Mouse (Mus musculus): Measurements from ENCODE around the gene Nop14. TPM values are rescaled to one million over a fixed set of nuclear protein-coding genes. Genes with fewer than 3 reads are reported as not detected.

Gene Nop14
- polyA plus RNA-seq, 1 experiment from 2014 or later, result 21.2 TPM

DNA sequence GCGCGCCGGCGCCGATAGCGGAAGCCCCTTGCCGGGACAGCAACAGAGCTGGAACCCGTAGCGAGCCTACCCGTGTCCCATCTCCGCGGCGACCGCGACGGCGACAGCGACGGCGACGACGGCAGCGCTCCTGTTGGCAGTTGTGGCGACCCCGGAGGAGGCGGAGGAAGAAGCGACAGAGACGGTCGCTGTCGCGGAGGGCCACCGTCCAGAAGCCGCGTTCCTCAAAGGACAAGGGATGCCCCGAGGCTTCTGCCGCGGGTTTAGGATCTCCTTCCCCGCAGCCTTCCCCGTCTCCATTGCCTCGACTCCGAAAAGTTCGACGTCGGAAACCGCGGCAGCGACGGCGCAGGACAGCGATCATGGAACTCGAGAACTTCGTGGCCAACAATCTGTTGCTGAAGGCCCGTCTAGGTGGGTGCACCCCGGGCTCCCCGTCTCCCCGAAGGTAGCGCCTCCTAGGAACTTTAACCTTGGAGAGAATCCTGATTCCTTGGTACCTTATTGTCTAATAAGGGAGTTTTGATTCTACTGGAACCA lies 713 bp upstream of the Nop14 start:
- WGBS, result under 1% methylated on average over 57 of the region's 57 CpGs
- H3K9me3 ChIP-seq (ENCODE audit: control insufficient read depth, low read length), result no peaks in the 10 kb centered on the region
- peak overlapping the region; percentile 51 for H3K4me2 ChIP-seq (ENCODE audit: low read depth, low read length)
- no peak for ATAC-seq (ENCODE audit: low read depth)
- H3K36me3 ChIP-seq (ENCODE audit: control insufficient read depth, insufficient read depth, low read length), result peaks cover 8% of the 10 kb centered on the region; the same call in 1 of the 2 replicates
- H3K27ac ChIP-seq (ENCODE audit: low read depth, low read length), result peak overlapping the region; percentile 81
- H3K4me3 ChIP-seq (ENCODE audit: low read depth, low read length), result peak overlapping the region; percentile 71
- peak overlapping the region; percentile 66 for H3K9ac ChIP-seq (replicated peaks; ENCODE audit: low read depth, low read length)
- no peaks in the 10 kb centered on the region for H3K27me3 ChIP-seq (ENCODE audit: control insufficient read depth, insufficient read depth, low read length)
- H3K4me1 ChIP-seq (ENCODE audit: control insufficient read depth, insufficient read depth, low read length), result peaks cover 8% of the 10 kb centered on the region

DNA sequence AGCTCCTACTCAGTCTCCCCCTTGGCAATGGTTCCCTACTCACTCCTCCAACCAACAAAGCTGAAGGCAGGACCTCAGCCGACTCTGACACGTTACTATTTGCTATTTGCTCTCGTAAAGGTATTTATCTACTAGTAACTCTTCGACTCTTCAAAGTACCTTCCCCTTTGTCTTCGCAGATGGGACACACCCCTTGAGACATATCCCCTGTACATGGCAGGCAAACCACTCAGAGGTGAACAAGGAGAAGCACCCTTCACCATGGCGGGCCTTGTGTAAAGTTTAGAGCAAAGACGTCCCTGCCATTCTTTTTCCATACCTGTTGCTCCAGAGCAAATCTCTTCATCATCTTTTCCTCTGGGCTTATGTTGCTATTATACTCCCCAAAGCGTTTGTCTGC lies 2.4 kb downstream of the Nop14 start:
- no peaks in the 10 kb centered on the region for H3K27me3 ChIP-seq (ENCODE audit: control insufficient read depth, insufficient read depth, low read length)
- no peak for ATAC-seq (ENCODE audit: low read depth)
- no peaks in the 10 kb centered on the region for H3K9me3 ChIP-seq (ENCODE audit: control insufficient read depth, low read length)
- no peak overlapping the region for H3K27ac ChIP-seq (ENCODE audit: low read depth, low read length)
- H3K4me1 ChIP-seq (ENCODE audit: control insufficient read depth, insufficient read depth, low read length), result peaks cover 8% of the 10 kb centered on the region
- H3K4me2 ChIP-seq (ENCODE audit: low read depth, low read length), result no peak overlapping the region
- H3K9ac ChIP-seq (replicated peaks; ENCODE audit: low read depth, low read length), result no peak overlapping the region
- H3K4me3 ChIP-seq (ENCODE audit: low read depth, low read length), result no peak overlapping the region
- H3K36me3 ChIP-seq (ENCODE audit: control insufficient read depth, insufficient read depth, low read length), result peaks cover 29% of the 10 kb centered on the region
- WGBS, result 94% methylated on average over 8 of the region's 8 CpGs

- ATAC-seq (ENCODE audit: low read depth), result no peak
- Histone ChIP-seq H3K4me1 (ENCODE audit: control insufficient read depth, insufficient read depth, low read length) (peaks cover 8% of the 10 kb centered on the region), H3K9ac (replicated peaks; ENCODE audit: low read depth, low read length) (no peak overlapping the region), H3K27ac (ENCODE audit: low read depth, low read length) (no peak overlapping the region), H3K4me2 (ENCODE audit: low read depth, low read length) (no peak overlapping the region), H3K4me3 (ENCODE audit: low read depth, low read length) (no peak overlapping the region), H3K36me3 (ENCODE audit: control insufficient read depth, insufficient read depth, low read length) (peaks cover 56% of the 10 kb centered on the region), H3K27me3 (ENCODE audit: control insufficient read depth, insufficient read depth, low read length) (no peaks in the 10 kb centered on the region), H3K9me3 (ENCODE audit: control insufficient read depth, low read length) (no peaks in the 10 kb centered on the region)
- WGBS, result 89% methylated on average over 9 of the region's 9 CpGs
Observed at GRCm38 (mm10) chr5:34654881-34655280, 5.1 kb downstream of the Nop14 start.

- Histone ChIP-seq H3K4me1 (ENCODE audit: control insufficient read depth, insufficient read depth, low read length) (no peaks in the 10 kb centered on the region), H3K9ac (replicated peaks; ENCODE audit: low read depth, low read length) (no peak overlapping the region), H3K4me2 (ENCODE audit: low read depth, low read length) (no peak overlapping the region), H3K9me3 (ENCODE audit: control insufficient read depth, low read length) (no peaks in the 10 kb centered on the region), H3K27ac (ENCODE audit: low read depth, low read length) (no peak overlapping the region), H3K36me3 (ENCODE audit: control insufficient read depth, insufficient read depth, low read length) (peaks cover 70% of the 10 kb centered on the region), H3K27me3 (ENCODE audit: control insufficient read depth, insufficient read depth, low read length) (no peaks in the 10 kb centered on the region), H3K4me3 (ENCODE audit: low read depth, low read length) (no peak overlapping the region)
- WGBS, result 98% methylated on average over 5 of the region's 5 CpGs
- ATAC-seq (ENCODE audit: low read depth), result no peak
Observed at GRCm38 (mm10) chr5:34652961-34653360, 7.0 kb downstream of the Nop14 start.

DNA sequence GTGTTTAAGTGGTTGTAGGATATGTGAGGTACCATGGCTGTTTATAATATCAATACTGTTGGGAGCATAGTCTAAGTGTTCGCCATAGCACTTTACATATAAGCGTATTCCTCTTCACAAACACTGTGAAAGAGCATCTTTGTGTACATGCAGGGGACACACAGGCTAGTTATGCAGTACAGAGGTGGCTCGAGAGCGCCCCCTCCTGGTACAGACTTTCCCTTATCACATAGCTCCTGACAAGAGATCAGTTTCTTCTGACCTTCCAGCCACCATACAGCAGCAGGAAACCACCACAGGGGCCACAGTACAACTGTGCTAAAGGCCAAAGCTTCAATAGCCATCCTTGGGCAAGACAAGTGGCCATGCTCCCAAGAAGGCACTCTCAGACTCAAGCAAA lies 12.4 kb downstream of the Nop14 start:
- Histone ChIP-seq H3K9me3 (ENCODE audit: control insufficient read depth, low read length) (no peaks in the 10 kb centered on the region), H3K27me3 (ENCODE audit: control insufficient read depth, insufficient read depth, low read length) (no peaks in the 10 kb centered on the region), H3K4me2 (ENCODE audit: low read depth, low read length) (no peak overlapping the region), H3K27ac (ENCODE audit: low read depth, low read length) (no peak overlapping the region), H3K9ac (replicated peaks; ENCODE audit: low read depth, low read length) (no peak overlapping the region), H3K36me3 (ENCODE audit: control insufficient read depth, insufficient read depth, low read length) (peaks cover 86% of the 10 kb centered on the region), H3K4me3 (ENCODE audit: low read depth, low read length) (no peak overlapping the region), H3K4me1 (ENCODE audit: control insufficient read depth, insufficient read depth, low read length) (no peaks in the 10 kb centered on the region)
- WGBS, result 49% methylated on average over 4 of the region's 4 CpGs
- ATAC-seq (ENCODE audit: low read depth), result no peak

DNA sequence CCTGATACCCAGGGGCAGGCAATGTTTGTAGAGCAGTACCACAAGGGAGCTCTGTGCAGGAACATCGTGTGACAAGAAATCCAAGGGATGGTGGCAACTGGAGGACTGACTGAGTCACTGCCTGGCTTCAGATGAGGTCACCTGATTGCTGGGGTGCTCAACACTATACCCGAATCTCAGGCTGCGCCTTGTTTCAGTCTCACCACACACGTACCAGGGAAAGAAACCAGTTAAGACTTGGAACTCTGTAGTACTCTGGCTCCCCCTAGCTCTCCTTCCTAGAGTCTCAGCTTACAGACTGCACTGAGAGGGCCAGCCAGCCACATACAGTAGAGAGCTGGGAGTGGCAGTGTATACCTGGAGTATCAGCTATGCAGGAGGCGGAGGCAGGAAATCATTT lies 17.0 kb downstream of the Nop14 start:
- ATAC-seq (ENCODE audit: low read depth), result peak; percentile 76; the same call in 1 of the 2 replicates
- Histone ChIP-seq H3K27ac (ENCODE audit: low read depth, low read length) (no peak overlapping the region), H3K4me1 (ENCODE audit: control insufficient read depth, insufficient read depth, low read length) (no peaks in the 10 kb centered on the region), H3K36me3 (ENCODE audit: control insufficient read depth, insufficient read depth, low read length) (peaks cover 64% of the 10 kb centered on the region), H3K9me3 (ENCODE audit: control insufficient read depth, low read length) (no peaks in the 10 kb centered on the region), H3K9ac (replicated peaks; ENCODE audit: low read depth, low read length) (no peak overlapping the region), H3K4me2 (ENCODE audit: low read depth, low read length) (no peak overlapping the region), H3K4me3 (ENCODE audit: low read depth, low read length) (no peak overlapping the region), H3K27me3 (ENCODE audit: control insufficient read depth, insufficient read depth, low read length) (no peaks in the 10 kb centered on the region)
- WGBS, result 71% methylated on average over 5 of the region's 5 CpGs

- no peaks in the 10 kb centered on the region for H3K4me1 ChIP-seq (ENCODE audit: control insufficient read depth, insufficient read depth, low read length)
- no peak for ATAC-seq (ENCODE audit: low read depth)
- H3K27me3 ChIP-seq (ENCODE audit: control insufficient read depth, insufficient read depth, low read length), result no peaks in the 10 kb centered on the region
- no peak overlapping the region for H3K9ac ChIP-seq (replicated peaks; ENCODE audit: low read depth, low read length)
- H3K27ac ChIP-seq (ENCODE audit: low read depth, low read length), result no peak overlapping the region
- H3K36me3 ChIP-seq (ENCODE audit: control insufficient read depth, insufficient read depth, low read length), result peaks cover 56% of the 10 kb centered on the region
- WGBS, result 98% methylated on average over 3 of the region's 3 CpGs
- no peak overlapping the region for H3K4me3 ChIP-seq (ENCODE audit: low read depth, low read length)
- no peaks in the 10 kb centered on the region for H3K9me3 ChIP-seq (ENCODE audit: control insufficient read depth, low read length)
- H3K4me2 ChIP-seq (ENCODE audit: low read depth, low read length), result no peak overlapping the region
Observed at GRCm38 (mm10) chr5:34641991-34642390, 18.0 kb downstream of the Nop14 start.

GRCm38 (mm10) chr5:34637591-34638156 lies 22.3 kb downstream of the Nop14 start:
- Histone ChIP-seq H3K27me3 (ENCODE audit: control insufficient read depth, insufficient read depth, low read length) (no peaks in the 10 kb centered on the region), H3K36me3 (ENCODE audit: control insufficient read depth, insufficient read depth, low read length) (peaks cover 27% of the 10 kb centered on the region), H3K9ac (replicated peaks; ENCODE audit: low read depth, low read length) (no peak overlapping the region), H3K9me3 (ENCODE audit: control insufficient read depth, low read length) (no peaks in the 10 kb centered on the region), H3K4me2 (ENCODE audit: low read depth, low read length) (no peak overlapping the region), H3K27ac (ENCODE audit: low read depth, low read length) (no peak overlapping the region), H3K4me1 (ENCODE audit: control insufficient read depth, insufficient read depth, low read length) (peaks cover 8% of the 10 kb centered on the region), H3K4me3 (ENCODE audit: low read depth, low read length) (no peak overlapping the region)
- WGBS, result 85% methylated on average over 7 of the region's 7 CpGs
- ATAC-seq (ENCODE audit: low read depth), result no peak

DNA sequence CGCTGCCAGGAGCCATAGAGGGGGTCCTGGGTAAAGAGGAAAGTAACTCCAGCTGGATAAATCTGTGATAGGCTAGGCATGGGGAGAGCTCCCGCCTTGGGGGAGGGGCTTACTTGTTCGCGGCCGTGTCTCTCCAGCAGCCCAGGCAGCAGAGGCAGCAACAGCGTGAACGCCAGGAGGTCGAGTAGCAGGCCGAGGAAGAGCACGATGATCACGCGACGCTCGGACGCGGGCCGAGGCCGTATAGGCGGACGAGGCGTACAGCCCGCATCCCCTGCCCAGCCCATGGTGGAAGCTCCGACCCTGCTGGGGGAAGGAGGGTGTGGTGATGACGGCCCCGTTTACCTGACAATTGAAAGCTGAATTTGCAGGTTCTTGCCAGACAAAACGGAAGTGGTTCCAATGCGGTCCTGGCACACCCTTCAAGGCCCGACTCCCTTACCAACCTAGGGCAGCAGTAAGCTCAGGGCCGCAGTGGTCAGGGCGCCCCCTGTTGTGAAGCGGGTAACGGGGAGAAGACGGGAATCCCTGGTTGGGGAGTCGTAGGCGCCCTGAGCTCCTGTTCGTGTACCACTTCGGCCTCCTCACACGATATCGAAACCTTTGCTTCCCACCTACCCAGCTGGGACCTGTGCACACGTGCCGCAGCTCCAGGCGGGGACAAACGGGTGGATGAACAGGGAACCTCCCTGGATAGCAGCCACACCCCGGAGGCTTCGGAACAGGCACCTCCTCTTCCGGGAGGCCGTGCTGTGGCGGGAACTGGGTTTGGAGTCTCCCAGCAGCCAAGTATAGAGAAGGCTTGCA lies 23.3 kb downstream of the Nop14 start, which contains the start of gene Mfsd10:
Gene Mfsd10, minus strand, starts transcription at position 732 of the 807 bp plus-strand sequence.
- peak; percentile 92 for ATAC-seq (ENCODE audit: low read depth)
- H3K4me3 ChIP-seq (ENCODE audit: low read depth, low read length), result peak within 1 kb of the TSS; percentile 50
- under 1% methylated on average over 48 of the region's 48 CpGs for WGBS
- peak within 1 kb of the TSS; percentile 65 for H3K9ac ChIP-seq (replicated peaks; ENCODE audit: low read depth, low read length)
- peak within 1 kb of the TSS; percentile 82 for H3K4me2 ChIP-seq (ENCODE audit: low read depth, low read length)
- H3K27me3 ChIP-seq (ENCODE audit: control insufficient read depth, insufficient read depth, low read length), result no peaks in the 10 kb centered on the region
- H3K27ac ChIP-seq (ENCODE audit: low read depth, low read length), result peak within 1 kb of the TSS; percentile 80
- peaks cover 8% of the 10 kb centered on the region for H3K4me1 ChIP-seq (ENCODE audit: control insufficient read depth, insufficient read depth, low read length)
- H3K36me3 ChIP-seq (ENCODE audit: control insufficient read depth, insufficient read depth, low read length), result peaks cover 26% of the 10 kb centered on the region
- H3K9me3 ChIP-seq (ENCODE audit: control insufficient read depth, low read length), result no peaks in the 10 kb centered on the region

All from neural tube, embryonic 14.5 days (tissue).